9 mouse cellular contexts compared by ENCODE assay signal in genomic region chr2:28539949-28540348, GRCm38 (mm10). TPM values are rescaled to one million over a fixed set of nuclear protein-coding genes. Genes with fewer than 3 reads are reported as not detected.
DNase-seq lines count a peak whose midpoint lies in the region; ATAC-seq and TF ChIP-seq lines count a peak whose summit lies in the region.
"Had no signal": no experiment of that assay in that cellular context is flagged by ENCODE, and none has a peak within 500 bp of the region (broad histone marks: within the 10 kb centered on the region; RNA-seq: fewer than 3 reads in every experiment).

No protein-coding gene starts in this region.

- H3K4me3 ChIP-seq in kidney, postnatal 0 days (replicated peaks; ENCODE audit: low read depth, low read length), result no peak overlapping the region
- no peak overlapping the region for H3K4me3 ChIP-seq in forebrain, postnatal 0 days (ENCODE audit: low read depth, low read length)
- no peak overlapping the region for H3K4me3 ChIP-seq in liver, embryonic 13.5 days (replicated peaks)

- H3K4me2 ChIP-seq in kidney, postnatal 0 days (ENCODE audit: low read length), result no peak overlapping the region
- H3K4me2 ChIP-seq in forebrain, postnatal 0 days (ENCODE audit: low read depth), result no peak overlapping the region
- no peak overlapping the region for H3K4me2 ChIP-seq in liver, embryonic 13.5 days

- no peak overlapping the region for H3K27ac ChIP-seq in kidney, postnatal 0 days
- H3K27ac ChIP-seq in forebrain, postnatal 0 days (ENCODE audit: low read depth, low read length), result peak overlapping the region; percentile 74; the same call in 1 of the 2 replicates
- no peak overlapping the region for H3K27ac ChIP-seq in liver, embryonic 13.5 days
- H3K27ac ChIP-seq: liver, embryonic 14.5 days had no signal

- peaks cover 22% of the 10 kb centered on the region; the same call in 1 of the 2 replicates for H3K36me3 ChIP-seq in kidney, postnatal 0 days (ENCODE audit: insufficient read depth, low read length)
- H3K36me3 ChIP-seq in forebrain, postnatal 0 days (ENCODE audit: insufficient read depth), result peaks cover 43% of the 10 kb centered on the region
- no peaks in the 10 kb centered on the region; the same call in 1 of the 2 replicates for H3K36me3 ChIP-seq in liver, embryonic 13.5 days

- H3K27me3 ChIP-seq in kidney, postnatal 0 days (ENCODE audit: insufficient read depth, low read length), result no peaks in the 10 kb centered on the region
- H3K27me3 ChIP-seq in forebrain, postnatal 0 days (ENCODE audit: insufficient read depth, low read length), result no peaks in the 10 kb centered on the region
- no peaks in the 10 kb centered on the region for H3K27me3 ChIP-seq in liver, embryonic 13.5 days

- no peak for TF ChIP-seq CTCF in kidney, postnatal 0 days (IDR thresholded peaks at IDR 0.05; ENCODE audit: low read depth)
- no peak for TF ChIP-seq CTCF in forebrain, postnatal 0 days (IDR thresholded peaks at IDR 0.05; ENCODE audit: low read depth)

- H3K9me3 ChIP-seq in kidney, postnatal 0 days (replicated peaks; ENCODE audit: low read length), result no peaks in the 10 kb centered on the region
- no peaks in the 10 kb centered on the region for H3K9me3 ChIP-seq in forebrain, postnatal 0 days (ENCODE audit: low read length)
- no peaks in the 10 kb centered on the region for H3K9me3 ChIP-seq in liver, embryonic 13.5 days (replicated peaks)

- WGBS in kidney, postnatal 0 days, result 69% methylated on average over 2 of the region's 2 CpGs
- 91% methylated on average over 2 of the region's 2 CpGs for WGBS in forebrain, postnatal 0 days
- 19% methylated on average over 2 of the region's 2 CpGs for WGBS in liver, embryonic 13.5 days (ENCODE audit: insufficient replicate concordance)

- 0 out of 2 replicates have a peak overlapping the region, but pooled peaks have one; percentile 13 for H3K9ac ChIP-seq in kidney, postnatal 0 days (ENCODE audit: low read depth, low read length)
- no peak overlapping the region for H3K9ac ChIP-seq in forebrain, postnatal 0 days
- H3K9ac ChIP-seq in liver, embryonic 13.5 days, result no peak overlapping the region
- H3K9ac ChIP-seq: liver, embryonic 14.5 days had no signal

- DNase-seq in kidney, postnatal 0 days (ENCODE audit: low spot score), result no peak
- no peak for DNase-seq in kidney, adult 8-10 months
- DNase-seq in forebrain, postnatal 0 days, result no peak
- peak; percentile 13 for DNase-seq in liver, embryonic 13.5 days
- no peak for DNase-seq in adrenal gland, postnatal 10 days
- no peak for DNase-seq in adrenal gland, postnatal 36 days
- DNase-seq in adrenal gland, postnatal 4 days (ENCODE audit: low spot score in 2 of 2), result no peak

- no peak for ATAC-seq in kidney, postnatal 0 days (replicated peaks; ENCODE audit: low FRiP score, low read depth)
- no peak for ATAC-seq in forebrain, postnatal 0 days
- peak; percentile 29; the same call in 1 of the 2 replicates for ATAC-seq in liver, embryonic 13.5 days (ENCODE audit: low read depth)
- ATAC-seq in neutrophil, adult 5-6 weeks (ENCODE audit: extremely low read depth, insufficient number of reproducible peaks, low FRiP score, poor library complexity, severe bottlenecking), result peak; percentile 88

- H3K4me1 ChIP-seq in kidney, postnatal 0 days (replicated peaks; ENCODE audit: insufficient read depth, low read length), result peaks cover 13% of the 10 kb centered on the region
- peaks cover 43% of the 10 kb centered on the region for H3K4me1 ChIP-seq in forebrain, postnatal 0 days (ENCODE audit: insufficient read depth)
- peaks cover 28% of the 10 kb centered on the region for H3K4me1 ChIP-seq in liver, embryonic 13.5 days (replicated peaks)

RNA-seq across cellular contexts. Expression of gene Cel, which starts 23.3 kb away (rescaled TPM):
- not detected in 2 replicates for polyA plus RNA-seq in kidney, postnatal 0 days (2015; fragmentation: Nextera tagmentation; extraction: Ambion mirVana)
- total RNA-seq in forebrain, postnatal 0 days (2014; rRNA removed), result not detected in 2 replicates
- not detected in 2 replicates for polyA plus RNA-seq in forebrain, postnatal 0 days (2015; fragmentation: Nextera tagmentation; extraction: Ambion mirVana)
- polyA plus RNA-seq in liver, embryonic 13.5 days (2015; fragmentation: Nextera tagmentation; extraction: Ambion mirVana), result 0.05 and 0.34 TPM in 2 replicates
- not detected in 2 replicates for total RNA-seq in neutrophil, adult 5-6 weeks (2017)
- total RNA-seq in adrenal gland, postnatal 10 days (2021), result under 1 TPM in 1 of 2 experiments, not detected in 1; 0.15 TPM
- total RNA-seq in adrenal gland, postnatal 36 days (2021), result not detected
- 1,000 to 10,000 TPM in 1 of 2 experiments, under 1 TPM in 1; 0.42 to 1,494 TPM for total RNA-seq in adrenal gland, postnatal 4 days (2021)

RNA-seq across cellular contexts. Expression of gene Ralgds, which starts 27.0 kb away (rescaled TPM):
- polyA plus RNA-seq in kidney, postnatal 0 days (2015; fragmentation: Nextera tagmentation; extraction: Ambion mirVana), result 16.0 and 18.1 TPM in 2 replicates
- total RNA-seq in forebrain, postnatal 0 days (2014; rRNA removed), result 176 and 197 TPM in 2 replicates
- 65.3 and 76.8 TPM in 2 replicates for polyA plus RNA-seq in forebrain, postnatal 0 days (2015; fragmentation: Nextera tagmentation; extraction: Ambion mirVana)
- 1.7 and 2.5 TPM in 2 replicates for polyA plus RNA-seq in liver, embryonic 13.5 days (2015; fragmentation: Nextera tagmentation; extraction: Ambion mirVana)
- total RNA-seq in neutrophil, adult 5-6 weeks (2017), result 38.8 and 45.3 TPM in 2 replicates
- 10 to 100 TPM; 31.5 to 47.4 TPM for total RNA-seq in adrenal gland, postnatal 10 days (2021)
- 10 to 100 TPM; 23.3 to 27.9 TPM for total RNA-seq in adrenal gland, postnatal 36 days (2021)
- 10 to 100 TPM; 65.0 to 67.0 TPM for total RNA-seq in adrenal gland, postnatal 4 days (2021)

RNA-seq across cellular contexts. Expression of gene Gm10134, which starts 34.1 kb away (rescaled TPM):
- polyA plus RNA-seq in kidney, postnatal 0 days (2015; fragmentation: Nextera tagmentation; extraction: Ambion mirVana), result 10.2 and 11.1 TPM in 2 replicates
- not detected in 2 replicates for total RNA-seq in forebrain, postnatal 0 days (2014; rRNA removed)
- 1.8 and 2.3 TPM in 2 replicates for polyA plus RNA-seq in forebrain, postnatal 0 days (2015; fragmentation: Nextera tagmentation; extraction: Ambion mirVana)
- 0.52 and 1.1 TPM in 2 replicates for polyA plus RNA-seq in liver, embryonic 13.5 days (2015; fragmentation: Nextera tagmentation; extraction: Ambion mirVana)
- total RNA-seq in neutrophil, adult 5-6 weeks (2017), result not detected in 2 replicates
- total RNA-seq in adrenal gland, postnatal 10 days (2021), result 1 to 10 TPM; 2.6 to 3.2 TPM
- 1 to 10 TPM; 2.6 to 3.3 TPM for total RNA-seq in adrenal gland, postnatal 36 days (2021)
- total RNA-seq in adrenal gland, postnatal 4 days (2021), result 1 to 10 TPM; 3.4 to 5.2 TPM
- polyA plus RNA-seq: liver, embryonic 14.5 days had no signal

RNA-seq across cellular contexts. Expression of gene Gbgt1, which starts 43.3 kb away (rescaled TPM):
- 2.4 and 3.8 TPM in 2 replicates for polyA plus RNA-seq in kidney, postnatal 0 days (2015; fragmentation: Nextera tagmentation; extraction: Ambion mirVana)
- total RNA-seq in forebrain, postnatal 0 days (2014; rRNA removed), result 1.5 and 4.9 TPM in 2 replicates
- 0.47 and 0.54 TPM in 2 replicates for polyA plus RNA-seq in forebrain, postnatal 0 days (2015; fragmentation: Nextera tagmentation; extraction: Ambion mirVana)
- 0.36 and 0.44 TPM in 2 replicates for polyA plus RNA-seq in liver, embryonic 13.5 days (2015; fragmentation: Nextera tagmentation; extraction: Ambion mirVana)
- total RNA-seq in neutrophil, adult 5-6 weeks (2017), result not detected in 2 replicates
- total RNA-seq in adrenal gland, postnatal 10 days (2021), result 1 to 10 TPM; 4.3 to 5.4 TPM
- total RNA-seq in adrenal gland, postnatal 36 days (2021), result 1 to 10 TPM; 3.7 to 4.3 TPM
- 1 to 10 TPM; 8.2 to 8.3 TPM for total RNA-seq in adrenal gland, postnatal 4 days (2021)

RNA-seq across cellular contexts. Expression of gene Gtf3c5, which starts 43.6 kb away (rescaled TPM):
- polyA plus RNA-seq in kidney, postnatal 0 days (2015; fragmentation: Nextera tagmentation; extraction: Ambion mirVana), result 19.6 and 22.4 TPM in 2 replicates
- 26.9 and 33.3 TPM in 2 replicates for total RNA-seq in forebrain, postnatal 0 days (2014; rRNA removed)
- 20.0 and 32.7 TPM in 2 replicates for polyA plus RNA-seq in forebrain, postnatal 0 days (2015; fragmentation: Nextera tagmentation; extraction: Ambion mirVana)
- 16.9 and 19.3 TPM in 2 replicates for polyA plus RNA-seq in liver, embryonic 13.5 days (2015; fragmentation: Nextera tagmentation; extraction: Ambion mirVana)
- total RNA-seq in neutrophil, adult 5-6 weeks (2017), result 9.5 and 10.4 TPM in 2 replicates
- 10 to 100 TPM; 15.5 to 21.5 TPM for total RNA-seq in adrenal gland, postnatal 10 days (2021)
- 10 to 100 TPM; 17.5 to 19.5 TPM for total RNA-seq in adrenal gland, postnatal 36 days (2021)
- 10 to 100 TPM; 27.0 to 28.3 TPM for total RNA-seq in adrenal gland, postnatal 4 days (2021)

Comparison
In these comparisons a context has a peak if more than half of its experiments do, and no peak if none do; other contexts are left out.
1. ATAC-seq: peak in liver, embryonic 13.5 days (single experiment) and neutrophil, adult 5-6 weeks (single experiment); none in kidney, postnatal 0 days (single experiment) and forebrain, postnatal 0 days (single experiment).